Mouse (Mus musculus): ENCODE measurements around the gene Swi5. TPM values are rescaled to one million over a fixed set of nuclear protein-coding genes. Genes with fewer than 3 reads are reported as not detected.

The Swi5 gene
- polyA plus RNA-seq, 2 experiments = 221 to 324 TPM

DNA sequence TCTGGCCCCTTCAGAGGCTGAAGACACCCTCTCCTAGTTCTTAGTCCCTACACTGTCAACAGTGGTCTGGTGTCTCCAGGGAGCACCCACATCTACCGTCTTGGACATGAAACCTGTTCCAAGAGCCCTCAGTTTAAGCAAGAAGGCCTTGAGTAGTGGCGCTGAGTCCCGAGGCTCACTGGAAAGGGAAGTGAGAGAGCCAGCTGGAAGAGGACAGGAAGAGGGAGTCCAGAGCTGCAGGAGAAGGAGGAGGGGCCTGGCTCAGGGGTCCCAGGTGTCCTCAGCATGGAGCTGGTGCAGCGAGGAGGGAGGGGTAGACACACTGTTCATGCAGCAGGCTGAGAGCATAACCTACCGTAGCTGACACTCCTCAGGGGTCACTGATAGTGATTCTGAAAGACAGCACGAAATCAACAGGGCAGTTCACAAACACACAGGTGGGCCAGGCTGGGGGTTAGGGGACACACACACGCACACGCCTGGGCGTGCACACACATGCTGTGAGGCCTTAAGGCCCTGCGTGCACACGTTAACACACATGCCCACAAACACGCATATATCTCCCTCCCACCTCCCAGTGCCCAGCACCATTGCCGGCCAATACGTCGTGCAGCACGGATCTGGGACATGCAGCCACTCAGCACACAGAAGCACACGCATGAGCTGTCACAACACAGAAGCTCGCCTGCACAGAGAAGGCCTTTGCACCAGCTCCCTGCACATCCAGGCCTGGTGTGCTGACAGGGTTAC lies 22.4 kb upstream of the Swi5 start:
- peaks cover 75% of the 10 kb centered on the region for H3K36me3 ChIP-seq (ENCODE audit: control insufficient read depth, insufficient read depth, low read length)
- H3K4me2 ChIP-seq (replicated peaks; ENCODE audit: low read depth, low read length, severe bottlenecking) = peak overlapping the region; percentile 98
- peaks cover 23% of the 10 kb centered on the region for H3K4me1 ChIP-seq (ENCODE audit: control insufficient read depth, insufficient read depth, low read length)
- 76% methylated on average over 18 of the region's 18 CpGs for WGBS
- H3K9me3 ChIP-seq (ENCODE audit: control insufficient read depth, low read length) = no peaks in the 10 kb centered on the region
- ATAC-seq (ENCODE audit: low FRiP score, low read depth) (no peak), DNase-seq (ENCODE audit: low spot score) (no peak)
- peak overlapping the region; percentile 78 for H3K4me3 ChIP-seq (replicated peaks; ENCODE audit: low read length)
- no peak overlapping the region for H3K27ac ChIP-seq (replicated peaks; ENCODE audit: low read depth, low read length)
- no peaks in the 10 kb centered on the region for H3K27me3 ChIP-seq (ENCODE audit: control insufficient read depth, insufficient read depth, low read length)
- TF ChIP-seq POLR2A (IDR thresholded peaks at IDR 0.05; ENCODE audit: borderline replicate concordance, extremely low read depth, insufficient read depth, insufficient read length) = no peak
- peak overlapping the region; percentile 77; the same call in 1 of the 2 replicates for H3K9ac ChIP-seq (ENCODE audit: low read depth, low read length, severe bottlenecking)

DNA sequence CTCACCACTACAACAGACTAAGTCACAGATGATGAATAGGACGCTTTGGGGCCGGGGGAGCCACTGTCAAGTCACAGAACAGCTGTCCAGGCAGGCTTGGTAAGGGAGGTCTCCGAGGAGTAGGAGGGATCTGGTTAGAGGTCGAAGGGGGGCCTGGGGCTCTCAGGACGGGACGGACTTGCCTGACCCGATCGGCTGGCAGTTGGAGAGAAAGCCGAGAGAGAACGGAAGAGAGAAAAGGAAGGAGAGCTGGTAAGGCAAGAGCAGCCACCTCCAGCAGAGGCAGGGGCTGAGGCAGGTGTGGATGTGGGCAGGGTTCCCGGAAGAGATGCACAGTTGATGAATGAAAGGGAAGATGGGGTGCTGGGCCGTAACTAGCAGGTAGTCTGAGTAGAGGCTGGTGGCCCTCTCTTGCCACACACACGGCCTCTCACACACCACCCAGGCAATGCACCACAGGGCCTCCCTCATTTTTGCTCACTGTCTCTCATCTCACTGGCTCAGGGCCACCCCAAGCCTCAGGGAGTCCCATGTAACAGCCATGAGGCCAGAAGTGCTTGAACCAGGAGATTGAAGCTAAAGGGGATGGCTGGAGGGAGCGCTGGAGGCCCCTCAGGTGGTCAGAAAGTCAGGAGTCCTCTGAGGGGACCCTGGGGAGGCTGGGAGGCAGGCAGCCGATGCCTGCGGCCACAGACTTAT lies 21.1 kb upstream of the Swi5 start:
- 84% methylated on average over 16 of the region's 16 CpGs for WGBS

DNA sequence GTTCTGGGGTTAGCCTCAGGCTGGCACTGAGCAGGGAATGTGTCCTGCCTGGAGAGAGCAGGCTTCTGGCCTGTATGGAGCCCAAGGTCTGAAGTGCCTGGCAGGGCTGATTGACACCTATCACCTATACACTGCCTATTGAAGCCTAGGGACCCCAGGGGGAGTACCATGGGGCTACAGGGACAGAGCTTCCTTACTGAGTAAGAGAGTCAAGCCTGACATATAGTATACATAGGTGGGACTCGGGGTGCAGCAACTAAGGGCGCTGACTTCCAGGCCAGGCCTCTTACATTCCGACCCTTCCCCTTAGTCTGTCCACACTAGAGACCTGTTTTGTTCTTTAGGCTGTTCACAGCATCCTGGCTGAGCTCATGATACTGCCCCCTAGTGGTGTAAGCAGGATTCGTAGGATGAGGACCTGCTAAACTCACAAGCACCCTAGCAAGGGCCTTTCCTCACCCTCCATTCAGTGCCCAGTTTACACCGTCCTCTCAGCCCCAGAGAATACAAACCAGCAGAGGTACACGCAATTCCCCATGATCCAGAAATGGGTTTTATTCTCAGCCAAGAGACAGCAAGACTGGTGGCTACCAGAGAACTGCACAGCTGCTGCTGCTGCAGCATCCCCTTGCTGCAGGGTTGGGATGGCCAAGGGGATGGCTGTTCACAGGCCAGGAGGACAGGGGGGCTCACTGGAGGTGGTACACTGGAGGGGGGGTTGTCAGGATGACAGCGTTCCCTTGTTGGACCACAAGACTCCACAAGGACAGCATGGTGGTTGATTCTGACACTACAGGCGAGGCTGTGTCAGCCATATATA lies 20.3 kb upstream of the Swi5 start:
- 54% methylated on average over 8 of the region's 8 CpGs for WGBS
- ATAC-seq (ENCODE audit: low FRiP score, low read depth) = no peak
- Histone ChIP-seq H3K9me3 (ENCODE audit: control insufficient read depth, low read length) (no peaks in the 10 kb centered on the region), H3K27ac (replicated peaks; ENCODE audit: low read depth, low read length) (no peak overlapping the region), H3K4me3 (replicated peaks; ENCODE audit: low read length) (no peak overlapping the region), H3K36me3 (ENCODE audit: control insufficient read depth, insufficient read depth, low read length) (peaks cover 83% of the 10 kb centered on the region), H3K4me1 (ENCODE audit: control insufficient read depth, insufficient read depth, low read length) (peaks cover 16% of the 10 kb centered on the region), H3K4me2 (replicated peaks; ENCODE audit: low read depth, low read length, severe bottlenecking) (no peak overlapping the region), H3K27me3 (ENCODE audit: control insufficient read depth, insufficient read depth, low read length) (no peaks in the 10 kb centered on the region), H3K9ac (ENCODE audit: low read depth, low read length, severe bottlenecking) (no peak overlapping the region)
- no peak for TF ChIP-seq POLR2A (IDR thresholded peaks at IDR 0.05; ENCODE audit: borderline replicate concordance, extremely low read depth, insufficient read depth, insufficient read length)
- DNase-seq (ENCODE audit: low spot score) = peak; percentile 55

More for the DNA sequence above, 21.1 kb upstream of the Swi5 start:
- TF ChIP-seq POLR2A (IDR thresholded peaks at IDR 0.05; ENCODE audit: borderline replicate concordance, extremely low read depth, insufficient read depth, insufficient read length) = no peak
- no peak overlapping the region for H3K9ac ChIP-seq (ENCODE audit: low read depth, low read length, severe bottlenecking)
- H3K36me3 ChIP-seq (ENCODE audit: control insufficient read depth, insufficient read depth, low read length) = peaks cover 78% of the 10 kb centered on the region
- peaks cover 16% of the 10 kb centered on the region for H3K4me1 ChIP-seq (ENCODE audit: control insufficient read depth, insufficient read depth, low read length)
- no peak overlapping the region for H3K4me3 ChIP-seq (replicated peaks; ENCODE audit: low read length)
- no peak for ATAC-seq (ENCODE audit: low FRiP score, low read depth)
- no peak for DNase-seq (ENCODE audit: low spot score)
- no peak overlapping the region for H3K27ac ChIP-seq (replicated peaks; ENCODE audit: low read depth, low read length)
- no peak overlapping the region for H3K4me2 ChIP-seq (replicated peaks; ENCODE audit: low read depth, low read length, severe bottlenecking)
- H3K9me3 ChIP-seq (ENCODE audit: control insufficient read depth, low read length) = no peaks in the 10 kb centered on the region
- H3K27me3 ChIP-seq (ENCODE audit: control insufficient read depth, insufficient read depth, low read length) = no peaks in the 10 kb centered on the region

DNA sequence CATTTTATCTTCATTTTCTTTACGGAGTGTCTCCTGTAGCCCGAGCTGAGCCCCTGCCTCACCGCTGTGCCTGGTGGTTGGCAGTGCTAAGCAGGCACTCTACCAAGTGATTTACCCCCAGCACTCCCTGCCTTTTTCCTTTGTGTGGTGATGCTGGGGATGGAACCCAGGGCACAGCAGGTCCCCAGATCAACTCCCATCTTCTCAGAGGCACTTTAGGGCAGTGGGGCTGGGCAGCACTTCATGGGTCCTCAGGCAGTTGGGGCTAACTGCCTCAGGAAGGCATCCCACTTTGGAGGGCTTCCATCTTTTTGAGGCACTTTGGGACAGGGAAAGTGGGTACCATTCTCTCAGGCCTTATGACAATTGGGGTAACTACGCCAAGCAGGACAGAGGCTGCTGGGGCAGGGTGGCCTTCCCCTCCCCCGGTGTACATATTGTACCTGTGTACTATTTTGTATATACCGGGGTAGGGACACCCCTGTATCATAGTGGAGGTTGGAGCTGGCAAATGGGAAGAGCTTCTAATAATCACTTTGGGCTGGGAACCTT lies 19.4 kb upstream of the Swi5 start:
- Histone ChIP-seq H3K4me1 (ENCODE audit: control insufficient read depth, insufficient read depth, low read length) (peaks cover 16% of the 10 kb centered on the region), H3K27ac (replicated peaks; ENCODE audit: low read depth, low read length) (no peak overlapping the region)
- no peak for DNase-seq (ENCODE audit: low spot score)

DNA sequence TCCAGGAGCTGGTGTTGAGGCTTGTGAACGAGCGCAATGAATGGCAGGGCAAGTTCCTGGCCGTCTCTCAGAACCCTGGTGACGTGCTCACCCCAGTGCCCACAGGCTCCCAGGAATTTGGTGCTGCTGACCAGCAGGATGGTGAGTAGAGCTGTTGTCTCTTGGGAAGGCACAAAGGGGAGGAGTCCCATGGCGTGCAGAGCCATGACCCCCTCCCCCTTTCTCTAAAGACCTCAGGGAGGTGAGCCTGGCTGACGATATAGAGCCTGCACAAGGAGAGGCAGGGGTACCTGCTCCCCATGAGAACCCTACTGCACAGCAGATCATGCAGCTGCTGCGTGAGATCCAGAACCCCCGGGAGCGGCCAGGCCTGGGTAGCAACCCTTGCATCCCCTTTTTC lies 18.3 kb upstream of the Swi5 start:
- DNase-seq (ENCODE audit: low spot score) (no peak), ATAC-seq (ENCODE audit: low FRiP score, low read depth) (no peak)
- no peak overlapping the region for H3K4me2 ChIP-seq (replicated peaks; ENCODE audit: low read depth, low read length, severe bottlenecking)
- H3K36me3 ChIP-seq (ENCODE audit: control insufficient read depth, insufficient read depth, low read length) = peaks cover 96% of the 10 kb centered on the region
- H3K9me3 ChIP-seq (ENCODE audit: control insufficient read depth, low read length) = no peaks in the 10 kb centered on the region
- H3K4me3 ChIP-seq (replicated peaks; ENCODE audit: low read length) = no peak overlapping the region
- H3K9ac ChIP-seq (ENCODE audit: low read depth, low read length, severe bottlenecking) = no peak overlapping the region
- WGBS = 82% methylated on average over 9 of the region's 9 CpGs
- peaks cover 10% of the 10 kb centered on the region for H3K4me1 ChIP-seq (ENCODE audit: control insufficient read depth, insufficient read depth, low read length)
- no peak overlapping the region for H3K27ac ChIP-seq (replicated peaks; ENCODE audit: low read depth, low read length)
- TF ChIP-seq POLR2A (IDR thresholded peaks at IDR 0.05; ENCODE audit: borderline replicate concordance, extremely low read depth, insufficient read depth, insufficient read length) = no peak
- H3K27me3 ChIP-seq (ENCODE audit: control insufficient read depth, insufficient read depth, low read length) = no peaks in the 10 kb centered on the region

More for the DNA sequence above, 19.4 kb upstream of the Swi5 start:
- 87% methylated on average over 6 of the region's 6 CpGs for WGBS
- Histone ChIP-seq H3K4me3 (replicated peaks; ENCODE audit: low read length) (no peak overlapping the region), H3K4me2 (replicated peaks; ENCODE audit: low read depth, low read length, severe bottlenecking) (no peak overlapping the region), H3K9me3 (ENCODE audit: control insufficient read depth, low read length) (no peaks in the 10 kb centered on the region), H3K27me3 (ENCODE audit: control insufficient read depth, insufficient read depth, low read length) (no peaks in the 10 kb centered on the region), H3K36me3 (ENCODE audit: control insufficient read depth, insufficient read depth, low read length) (peaks cover 85% of the 10 kb centered on the region), H3K9ac (ENCODE audit: low read depth, low read length, severe bottlenecking) (no peak overlapping the region)
- TF ChIP-seq POLR2A (IDR thresholded peaks at IDR 0.05; ENCODE audit: borderline replicate concordance, extremely low read depth, insufficient read depth, insufficient read length) = no peak
- no peak for ATAC-seq (ENCODE audit: low FRiP score, low read depth)
